12 mouse cellular contexts compared by ENCODE assay signal in genomic region chr14:60398861-60399260, GRCm38 (mm10). TPM values are rescaled to one million over a fixed set of nuclear protein-coding genes. Genes with fewer than 3 reads are reported as not detected.
DNase-seq lines count a peak whose midpoint lies in the region; ATAC-seq lines count a peak whose summit lies in the region.
"Had no signal": no experiment of that assay in that cellular context is flagged by ENCODE, and none has a peak within 500 bp of the region (broad histone marks: within the 10 kb centered on the region; RNA-seq: fewer than 3 reads in every experiment).

No protein-coding gene starts in this region.

- H3K4me2 ChIP-seq in forebrain, embryonic 14.5 days (ENCODE audit: low read length): peak overlapping the region; percentile 5; the same call in 1 of the 2 replicates
- H3K4me2 ChIP-seq: lung, embryonic 14.5 days had no signal

- intact Hi-C loops in left cerebral cortex, postnatal 4 days (cut with DNase I): no loop called here

- WGBS in forebrain, embryonic 14.5 days: 5% methylated on average over 7 of the region's 7 CpGs
- 7% methylated on average over 7 of the region's 7 CpGs for WGBS in midbrain, embryonic 10.5 days

- H3K27ac ChIP-seq in forebrain, embryonic 14.5 days (ENCODE audit: low read depth, low read length): 0 out of 2 replicates have a peak overlapping the region, but pooled peaks have one; percentile 39
- peak overlapping the region; percentile 84 for H3K27ac ChIP-seq in midbrain, embryonic 10.5 days (replicated peaks)

- peaks cover 29% of the 10 kb centered on the region for H3K4me1 ChIP-seq in forebrain, embryonic 14.5 days (ENCODE audit: control insufficient read depth, insufficient read depth, low read length)
- peaks cover 49% of the 10 kb centered on the region for H3K4me1 ChIP-seq in midbrain, embryonic 10.5 days

- no peaks in the 10 kb centered on the region for H3K36me3 ChIP-seq in forebrain, embryonic 14.5 days (ENCODE audit: control insufficient read depth, insufficient read depth, low read length)
- H3K36me3 ChIP-seq in midbrain, embryonic 10.5 days: no peaks in the 10 kb centered on the region

- DNase-seq in left cerebral cortex, postnatal 4 days: peak; percentile 72
- no peak for DNase-seq in left cerebral cortex, adult 18-20 months (ENCODE audit: low spot score in 2 of 2)
- peak; percentile 72 for DNase-seq in forebrain, embryonic 14.5 days (ENCODE audit: low spot score)
- DNase-seq in midbrain, embryonic 10.5 days (ENCODE audit: low spot score): peak; percentile 71
- DNase-seq in right cerebral cortex, postnatal 14 days: peak; percentile 33
- DNase-seq in liver: no peak
- no peak for DNase-seq in spleen, postnatal 36 days (ENCODE audit: low spot score in 2 of 2)
- no peak for DNase-seq in spleen, postnatal 14 days (ENCODE audit: low spot score in 2 of 2)
- DNase-seq: lung, embryonic 14.5 days had no signal

- H3K4me3 ChIP-seq in forebrain, embryonic 14.5 days (ENCODE audit: low read depth, low read length): no peak overlapping the region
- 0 out of 2 replicates have a peak overlapping the region, but pooled peaks have one; percentile 14 for H3K4me3 ChIP-seq in midbrain, embryonic 10.5 days
- H3K4me3 ChIP-seq: myocyte had no signal

- ATAC-seq in forebrain, embryonic 14.5 days: peak; percentile 63; the same call in 1 of the 2 replicates
- ATAC-seq: intestine, embryonic 16.5 days had no signal

- H3K9me3 ChIP-seq in forebrain, embryonic 14.5 days (replicated peaks; ENCODE audit: control insufficient read depth, low read length): no peaks in the 10 kb centered on the region
- H3K9me3 ChIP-seq in midbrain, embryonic 10.5 days (replicated peaks): no peaks in the 10 kb centered on the region

- no peaks in the 10 kb centered on the region for H3K27me3 ChIP-seq in forebrain, embryonic 14.5 days (replicated peaks; ENCODE audit: control insufficient read depth, insufficient read depth, low read length)
- peaks cover 6% of the 10 kb centered on the region; the same call in 1 of the 2 replicates for H3K27me3 ChIP-seq in midbrain, embryonic 10.5 days (ENCODE audit: low read depth, poor library complexity, severe bottlenecking)

- H3K9ac ChIP-seq in forebrain, embryonic 14.5 days (ENCODE audit: low read length): peak overlapping the region; percentile 7; the same call in 1 of the 2 replicates
- H3K9ac ChIP-seq: lung, embryonic 14.5 days had no signal

RNA-seq across cellular contexts. Expression of gene Amer2, which starts 25.8 kb away (rescaled TPM):
- 10 to 100 TPM; 55.6 to 59.1 TPM for total RNA-seq in left cerebral cortex, postnatal 4 days (2021)
- 10 to 100 TPM; 42.4 to 44.1 TPM for total RNA-seq in left cerebral cortex, adult 18-20 months (2021)
- 9.4 and 16.0 TPM in 2 replicates for polyA plus RNA-seq in forebrain, embryonic 14.5 days (2014; fragmentation: Nextera tagmentation; extraction: Ambion mirVana)
- polyA plus RNA-seq in midbrain, embryonic 10.5 days (2016; fragmentation: Nextera tagmentation; extraction: Ambion mirVana): 9.9 and 14.1 TPM in 2 replicates
- polyA plus RNA-seq: myocyte; small intestine, adult 2 months had no signal

Comparison
In these comparisons a context has a peak if more than half of its experiments do, and no peak if none do; other contexts are left out.
1. DNase-seq: peak in left cerebral cortex, postnatal 4 days (single experiment), forebrain, embryonic 14.5 days (single experiment), midbrain, embryonic 10.5 days (single experiment) and right cerebral cortex, postnatal 14 days (single experiment); none in left cerebral cortex, adult 18-20 months (0 of 2), liver (single experiment), spleen, postnatal 36 days (0 of 2) and spleen, postnatal 14 days (0 of 2).